1 mouse cellular context compared by ENCODE assay signal in the genomic region with DNA sequence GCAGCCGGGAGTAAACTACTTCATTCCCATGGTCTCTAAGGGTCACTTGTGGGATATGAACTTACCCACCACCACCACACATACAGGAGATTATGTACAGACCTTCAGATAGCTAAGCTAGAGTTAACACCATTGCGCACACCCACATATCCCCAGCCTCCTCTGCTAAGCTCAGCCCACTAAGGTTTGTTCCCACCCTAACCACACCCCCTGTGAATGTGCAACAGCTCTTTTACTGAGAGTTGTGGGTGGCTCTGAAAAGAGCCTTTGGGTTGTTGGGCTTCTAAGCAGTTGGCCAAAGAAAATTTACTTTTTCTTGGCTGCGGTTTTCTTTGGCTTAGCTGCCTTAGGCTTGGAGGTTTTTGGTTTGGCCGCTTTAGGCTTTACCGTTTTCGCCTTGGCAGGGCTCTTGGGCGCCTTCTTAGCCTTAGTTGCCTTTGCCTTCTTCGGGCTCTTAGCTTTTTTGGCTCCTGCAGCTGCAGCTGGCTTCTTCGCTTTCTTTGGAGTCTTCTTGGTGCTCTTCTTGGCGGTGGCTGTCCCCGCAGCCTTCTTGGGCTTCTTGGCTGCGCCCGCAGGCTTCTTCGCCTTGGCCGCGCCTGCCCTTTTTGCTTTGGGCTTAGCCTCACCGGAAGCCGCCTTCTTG.
TF ChIP-seq lines count a peak whose summit lies in the region.

No protein-coding gene starts in this region.

TF ChIP-seq in C2C12, 6 proteins besides CTCF, POLR2A, EP300 and RAD21:
- peak; percentile 27 for TF ChIP-seq MYOG (IDR thresholded peaks at IDR 0.05; ENCODE audit: control insufficient read depth, extremely low read depth, insufficient read length)
- no peak for TF ChIP-seq CEBPB (IDR thresholded peaks at IDR 0.05; ENCODE audit: low read depth)
- no peak for TF ChIP-seq FOSL1 (IDR thresholded peaks at IDR 0.05; ENCODE audit: insufficient read depth, low read length, poor library complexity, severe bottlenecking)
- no peak for TF ChIP-seq USF1 (IDR thresholded peaks at IDR 0.05; ENCODE audit: low read depth)
- TF ChIP-seq MYOD1 (IDR thresholded peaks at IDR 0.05; ENCODE audit: control insufficient read depth, insufficient read length, low read depth) = no peak
- TF ChIP-seq MAX (IDR thresholded peaks at IDR 0.05) = peak; percentile 9
